In the genomic region with DNA sequence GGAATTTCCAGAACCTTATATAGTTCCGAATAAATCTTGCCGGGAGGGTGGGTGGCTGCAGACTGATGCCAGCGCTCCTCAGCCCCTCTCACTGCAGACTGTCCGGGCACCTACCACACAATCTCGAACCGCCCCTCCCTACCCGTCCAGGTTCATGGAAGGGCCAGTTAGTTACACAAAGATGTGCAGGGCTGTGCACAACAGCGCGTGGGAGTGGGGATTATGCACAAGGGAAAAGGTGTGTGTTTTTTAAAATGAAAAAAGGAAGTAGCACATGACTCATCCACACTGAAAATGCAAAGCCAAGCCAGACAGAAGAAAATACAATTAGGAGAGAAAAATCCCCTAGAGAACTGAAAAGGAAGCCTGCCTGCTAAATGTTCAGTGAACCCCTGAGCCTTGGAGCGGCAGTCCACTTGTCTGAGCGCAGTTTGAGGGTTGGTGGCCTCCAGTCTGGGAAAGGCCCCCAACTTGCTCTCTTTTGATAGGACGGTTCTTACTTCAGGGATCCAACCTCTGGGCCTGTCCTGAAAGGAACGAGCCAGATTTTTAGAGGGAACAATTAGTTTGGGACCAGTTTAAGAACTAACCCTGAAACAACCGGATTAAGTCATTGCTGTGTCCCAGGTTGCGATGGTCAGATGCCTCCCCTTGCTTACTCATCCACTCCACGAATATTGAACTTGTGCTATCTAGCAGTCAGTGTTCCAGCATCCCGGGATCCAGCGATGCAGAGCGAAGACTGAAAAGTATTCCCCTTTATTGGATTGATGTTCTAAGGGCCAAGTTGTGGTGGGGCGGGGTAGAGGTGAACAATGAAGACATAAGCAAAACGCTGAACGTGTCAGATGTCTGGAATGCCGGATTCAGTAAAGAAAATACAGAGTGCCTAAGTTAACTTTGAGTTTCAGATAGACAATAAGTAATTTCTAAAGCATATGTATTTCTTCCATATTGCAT, we compare ENCODE assay signal across 8 mouse cellular contexts.
DNase-seq lines count a peak whose midpoint lies in the region; ATAC-seq and TF ChIP-seq lines count a peak whose summit lies in the region.

No protein-coding gene starts in this region.

- H3K4me1 ChIP-seq in lung, embryonic 14.5 days (ENCODE audit: insufficient read depth), result peaks cover 4% of the 10 kb centered on the region
- peaks cover under 1% of the 10 kb centered on the region; the same call in 1 of the 2 replicates for H3K4me1 ChIP-seq in embryonic facial prominence, embryonic 14.5 days (ENCODE audit: control insufficient read depth, insufficient read depth, low read length)
- peaks cover 6% of the 10 kb centered on the region for H3K4me1 ChIP-seq in heart, postnatal 0 days (ENCODE audit: control insufficient read depth, insufficient read depth)
- peaks cover 3% of the 10 kb centered on the region; the same call in 1 of the 2 replicates for H3K4me1 ChIP-seq in midbrain, postnatal 0 days (ENCODE audit: insufficient read depth, low read length)

- TF ChIP-seq CTCF in lung, embryonic 14.5 days (IDR thresholded peaks at IDR 0.05; ENCODE audit: low read depth), result no peak
- TF ChIP-seq CTCF in heart, postnatal 0 days (IDR thresholded peaks at IDR 0.05; ENCODE audit: low read depth), result no peak
- TF ChIP-seq CTCF in midbrain, postnatal 0 days (IDR thresholded peaks at IDR 0.05), result no peak

- H3K9ac ChIP-seq in lung, embryonic 14.5 days, result peak overlapping the region; percentile 65
- H3K9ac ChIP-seq in embryonic facial prominence, embryonic 14.5 days (ENCODE audit: low read depth, low read length), result peak overlapping the region; percentile 74
- H3K9ac ChIP-seq in heart, postnatal 0 days (replicated peaks; ENCODE audit: low read depth, low read length), result peak overlapping the region; percentile 46; the same call in 1 of the 2 replicates
- no peak overlapping the region for H3K9ac ChIP-seq in midbrain, postnatal 0 days (replicated peaks; ENCODE audit: low read length, poor library complexity, severe bottlenecking)

- H3K9me3 ChIP-seq in lung, embryonic 14.5 days (ENCODE audit: low read depth, low read length), result no peaks in the 10 kb centered on the region
- no peaks in the 10 kb centered on the region for H3K9me3 ChIP-seq in embryonic facial prominence, embryonic 14.5 days (ENCODE audit: control insufficient read depth, low read length)
- no peaks in the 10 kb centered on the region for H3K9me3 ChIP-seq in heart, postnatal 0 days (replicated peaks; ENCODE audit: control insufficient read depth, low read length)
- H3K9me3 ChIP-seq in midbrain, postnatal 0 days (ENCODE audit: low read length), result no peaks in the 10 kb centered on the region

- peak; percentile 60 for ATAC-seq in lung, embryonic 14.5 days (ENCODE audit: insufficient read depth)
- peak; percentile 51 for ATAC-seq in embryonic facial prominence, embryonic 14.5 days (ENCODE audit: low read depth)
- peak; percentile 50 for ATAC-seq in heart, postnatal 0 days (ENCODE audit: insufficient read depth, low read depth)
- ATAC-seq in midbrain, postnatal 0 days (ENCODE audit: low FRiP score), result no peak

- no peaks in the 10 kb centered on the region for H3K27me3 ChIP-seq in lung, embryonic 14.5 days (ENCODE audit: insufficient read depth, low read length)
- no peaks in the 10 kb centered on the region for H3K27me3 ChIP-seq in embryonic facial prominence, embryonic 14.5 days (replicated peaks; ENCODE audit: control insufficient read depth, insufficient read depth, low read length)
- H3K27me3 ChIP-seq in heart, postnatal 0 days (ENCODE audit: control insufficient read depth, insufficient read depth, low read length), result no peaks in the 10 kb centered on the region
- peaks cover 21% of the 10 kb centered on the region for H3K27me3 ChIP-seq in midbrain, postnatal 0 days (ENCODE audit: insufficient read depth, low read length)

- peak; percentile 45 for DNase-seq in lung, embryonic 14.5 days
- DNase-seq in lung, postnatal 25 days (ENCODE audit: low spot score), result no peak
- DNase-seq in embryonic facial prominence, embryonic 14.5 days (ENCODE audit: low spot score), result peak; percentile 54
- peak; percentile 52 for DNase-seq in heart, postnatal 0 days (ENCODE audit: low spot score)
- peak; percentile 30 to 36 for DNase-seq in left cerebral cortex, postnatal 36 days (ENCODE audit: low spot score in 2 of 2)
- DNase-seq in midbrain, postnatal 0 days (ENCODE audit: low spot score), result no peak
- no peak for DNase-seq in frontal cortex, postnatal 25 days (ENCODE audit: low spot score in 2 of 2)
- DNase-seq in cerebellum, adult 18-20 months, result no peak

- intact Hi-C loops in left cerebral cortex, postnatal 36 days (cut with DNase I), result no loop called here

- peak overlapping the region; percentile 53 for H3K4me3 ChIP-seq in lung, embryonic 14.5 days (ENCODE audit: low read depth, low read length)
- H3K4me3 ChIP-seq in embryonic facial prominence, embryonic 14.5 days (ENCODE audit: low read depth, low read length), result peak overlapping the region; percentile 60
- H3K4me3 ChIP-seq in heart, postnatal 0 days (ENCODE audit: low read depth, low read length), result peak overlapping the region; percentile 57
- H3K4me3 ChIP-seq in midbrain, postnatal 0 days (ENCODE audit: low read depth, low read length), result peak overlapping the region; percentile 39; the same call in 1 of the 2 replicates

- no peaks in the 10 kb centered on the region for H3K36me3 ChIP-seq in lung, embryonic 14.5 days (ENCODE audit: insufficient read depth)
- no peaks in the 10 kb centered on the region for H3K36me3 ChIP-seq in embryonic facial prominence, embryonic 14.5 days (ENCODE audit: control insufficient read depth, insufficient read depth, low read length)
- H3K36me3 ChIP-seq in heart, postnatal 0 days (replicated peaks; ENCODE audit: control insufficient read depth, insufficient read depth, low read length), result no peaks in the 10 kb centered on the region
- no peaks in the 10 kb centered on the region for H3K36me3 ChIP-seq in midbrain, postnatal 0 days (ENCODE audit: insufficient read depth, low read length)

- H3K4me2 ChIP-seq in lung, embryonic 14.5 days, result peak overlapping the region; percentile 67
- peak overlapping the region; percentile 83 for H3K4me2 ChIP-seq in embryonic facial prominence, embryonic 14.5 days (ENCODE audit: low read depth, low read length)
- H3K4me2 ChIP-seq in heart, postnatal 0 days (ENCODE audit: low read depth, low read length), result peak overlapping the region; percentile 80
- H3K4me2 ChIP-seq in midbrain, postnatal 0 days (ENCODE audit: low read depth, low read length, poor library complexity, severe bottlenecking), result peak overlapping the region; percentile 83

- WGBS in lung, embryonic 14.5 days, result 17% methylated on average over 23 of the region's 23 CpGs
- 24% methylated on average over 23 of the region's 23 CpGs for WGBS in embryonic facial prominence, embryonic 14.5 days
- 33% methylated on average over 23 of the region's 23 CpGs for WGBS in heart, postnatal 0 days
- 29% methylated on average over 23 of the region's 23 CpGs for WGBS in midbrain, postnatal 0 days

- peak; percentile 79 for TF ChIP-seq EP300 in heart, postnatal 0 days (IDR thresholded peaks at IDR 0.05; ENCODE audit: low read depth)

- H3K27ac ChIP-seq in lung, embryonic 14.5 days (ENCODE audit: low read depth), result peak overlapping the region; percentile 85; the same call in 1 of the 2 replicates
- peak overlapping the region; percentile 84 for H3K27ac ChIP-seq in embryonic facial prominence, embryonic 14.5 days (replicated peaks; ENCODE audit: low read depth, low read length)
- H3K27ac ChIP-seq in heart, postnatal 0 days (ENCODE audit: low read depth), result peak overlapping the region; percentile 75
- no peak overlapping the region for H3K27ac ChIP-seq in midbrain, postnatal 0 days (ENCODE audit: low read depth, low read length)

Comparison
In these comparisons a context has a peak if more than half of its experiments do, and no peak if none do; other contexts are left out.
1. DNase-seq: peak in lung, embryonic 14.5 days (single experiment), embryonic facial prominence, embryonic 14.5 days (single experiment), heart, postnatal 0 days (single experiment) and left cerebral cortex, postnatal 36 days (2 of 2); none in lung, postnatal 25 days (single experiment), midbrain, postnatal 0 days (single experiment), frontal cortex, postnatal 25 days (0 of 2) and cerebellum, adult 18-20 months (0 of 2).
2. Peak in every context shown above with its lines, with median percentiles within 50 percentile points of each other: H3K4me2 ChIP-seq and H3K4me3 ChIP-seq.